Mouse (Mus musculus): ENCODE measurements around the gene Rab5a. TPM values are rescaled to one million over a fixed set of nuclear protein-coding genes. Genes with fewer than 3 reads are reported as not detected.
A peak's percentile ranks its signal among the peaks of the same experiment; 100 is the strongest.

The Rab5a gene
- polyA plus RNA-seq (2015; fragmentation: Nextera tagmentation; extraction: Ambion mirVana) = 99.4 and 101 TPM in 2 replicates

DNA sequence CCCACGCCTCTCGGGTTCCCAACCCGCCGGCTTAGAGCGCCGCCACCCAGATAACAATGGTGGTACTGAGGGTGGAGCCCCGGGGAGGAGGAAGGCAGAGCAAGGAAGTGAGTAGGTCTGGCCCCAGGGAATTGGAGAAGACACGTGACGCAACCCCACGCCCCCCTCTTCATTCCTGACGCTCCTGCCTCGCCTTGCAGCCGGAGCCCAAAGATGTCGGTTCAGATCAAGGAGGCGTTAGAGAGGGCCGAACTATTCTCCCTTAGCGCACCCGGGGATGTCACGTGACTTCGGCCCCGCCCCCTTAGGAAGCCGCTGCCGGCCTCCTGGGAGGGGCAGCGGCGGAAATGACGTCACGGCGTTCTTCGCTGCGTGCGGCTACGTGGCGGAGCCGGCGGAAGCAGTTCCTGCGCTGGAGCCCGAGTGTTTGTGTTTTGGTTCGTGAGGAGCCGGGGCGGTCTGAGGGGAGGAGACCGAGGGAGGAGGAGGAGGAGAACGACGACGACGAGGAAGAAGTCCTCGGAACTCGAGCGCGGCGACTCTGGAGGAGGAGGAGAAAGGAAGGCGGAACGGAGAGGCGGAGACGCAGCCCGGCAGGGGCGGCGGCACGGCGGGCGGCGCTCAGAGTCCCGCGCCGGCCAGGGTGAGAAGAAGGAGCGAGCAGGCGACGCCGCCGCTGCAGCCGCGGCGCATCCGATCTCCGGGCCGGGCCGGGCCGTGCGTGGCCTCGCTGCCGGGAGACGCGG lies at the start of gene Rab5a:
TSS of gene Rab5a (plus strand) at position 377 of the 746 bp plus-strand sequence.
- whole genome bisulfite sequencing = under 1% methylated on average over 74 of the region's 82 CpGs
- peak within 1 kb of the TSS; percentile 93 for H3K4me2 ChIP-seq (ENCODE audit: low read length)
- peak; percentile 98 for ATAC-seq

DNA sequence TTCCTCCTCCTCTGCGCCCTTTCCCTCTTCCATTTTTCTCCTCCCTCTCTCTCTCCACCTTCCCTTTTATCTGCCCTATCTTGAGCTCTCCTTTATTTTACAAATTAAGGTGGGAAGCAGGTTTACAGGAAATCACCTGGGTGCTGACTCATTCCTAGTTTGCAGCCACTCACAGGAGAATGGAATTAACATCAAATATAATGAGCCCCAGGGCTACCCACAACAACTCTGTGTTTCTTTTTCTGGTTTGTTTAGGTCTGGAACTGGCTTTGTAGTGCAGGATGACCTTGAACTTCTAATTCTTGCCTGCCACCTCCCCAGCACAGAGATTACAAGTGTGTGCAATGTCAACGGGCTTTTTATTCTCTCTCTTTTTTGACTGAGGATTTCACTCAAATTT lies 22.9 kb upstream of the Rab5a start:
- Histone ChIP-seq H3K4me2 (ENCODE audit: low read length) (no peak overlapping the region), H3K27ac (ENCODE audit: low read length) (no peak overlapping the region), H3K4me1 (ENCODE audit: control insufficient read depth, insufficient read depth, low read length) (no peaks in the 10 kb centered on the region), H3K4me3 (ENCODE audit: low read depth, low read length) (no peak overlapping the region), H3K9me3 (replicated peaks; ENCODE audit: control insufficient read depth, low read length, poor library complexity, severe bottlenecking) (no peaks in the 10 kb centered on the region), H3K9ac (ENCODE audit: low read depth, low read length) (no peak overlapping the region), H3K27me3 (ENCODE audit: control insufficient read depth, insufficient read depth, low read depth, low read length) (no peaks in the 10 kb centered on the region), H3K36me3 (ENCODE audit: control insufficient read depth, insufficient read depth, low read length) (no peaks in the 10 kb centered on the region)
- 87% methylated on average over 2 of the region's 2 CpGs for WGBS
- no peak for ATAC-seq

More for the DNA sequence above, at the start of gene Rab5a:
- H3K27me3 ChIP-seq (ENCODE audit: control insufficient read depth, insufficient read depth, low read depth, low read length) = no peaks in the 10 kb centered on the region
- H3K9me3 ChIP-seq (replicated peaks; ENCODE audit: control insufficient read depth, low read length, poor library complexity, severe bottlenecking) = no peaks in the 10 kb centered on the region
- H3K4me1 ChIP-seq (ENCODE audit: control insufficient read depth, insufficient read depth, low read length) = peaks cover 26% of the 10 kb centered on the region
- peak within 1 kb of the TSS; percentile 100 for H3K4me3 ChIP-seq (ENCODE audit: low read depth, low read length)
- H3K27ac ChIP-seq (ENCODE audit: low read length) = peak within 1 kb of the TSS; percentile 96
- peak within 1 kb of the TSS; percentile 95 for H3K9ac ChIP-seq (ENCODE audit: low read depth, low read length)
- H3K36me3 ChIP-seq (ENCODE audit: control insufficient read depth, insufficient read depth, low read length) = no peaks in the 10 kb centered on the region

DNA sequence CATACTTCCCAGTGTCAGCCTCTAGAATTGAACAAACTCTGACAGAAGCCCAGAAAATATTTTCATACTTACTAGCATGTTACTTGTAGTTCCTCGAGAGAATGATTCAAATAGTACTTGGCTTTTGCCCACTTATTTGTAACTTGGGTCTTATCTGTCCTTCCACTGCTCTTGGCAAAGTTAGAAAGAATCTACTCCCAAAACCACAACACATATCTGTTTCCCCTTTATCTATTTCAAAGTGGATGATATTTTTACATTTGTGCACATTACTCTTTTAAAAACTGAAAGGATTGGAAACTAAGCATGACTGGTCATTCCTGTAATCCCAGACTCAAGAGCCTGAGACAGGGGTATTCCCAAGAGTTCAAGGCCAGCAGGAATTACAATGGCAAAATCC lies 22.3 kb upstream of the Rab5a start:
- Histone ChIP-seq H3K27me3 (ENCODE audit: control insufficient read depth, insufficient read depth, low read depth, low read length) (no peaks in the 10 kb centered on the region), H3K9ac (ENCODE audit: low read depth, low read length) (no peak overlapping the region), H3K36me3 (ENCODE audit: control insufficient read depth, insufficient read depth, low read length) (no peaks in the 10 kb centered on the region), H3K27ac (ENCODE audit: low read length) (no peak overlapping the region), H3K9me3 (replicated peaks; ENCODE audit: control insufficient read depth, low read length, poor library complexity, severe bottlenecking) (no peaks in the 10 kb centered on the region), H3K4me2 (ENCODE audit: low read length) (no peak overlapping the region), H3K4me1 (ENCODE audit: control insufficient read depth, insufficient read depth, low read length) (no peaks in the 10 kb centered on the region), H3K4me3 (ENCODE audit: low read depth, low read length) (no peak overlapping the region)
- WGBS = 85% methylated on average over 1 of the region's 1 CpGs
- ATAC-seq = no peak

DNA sequence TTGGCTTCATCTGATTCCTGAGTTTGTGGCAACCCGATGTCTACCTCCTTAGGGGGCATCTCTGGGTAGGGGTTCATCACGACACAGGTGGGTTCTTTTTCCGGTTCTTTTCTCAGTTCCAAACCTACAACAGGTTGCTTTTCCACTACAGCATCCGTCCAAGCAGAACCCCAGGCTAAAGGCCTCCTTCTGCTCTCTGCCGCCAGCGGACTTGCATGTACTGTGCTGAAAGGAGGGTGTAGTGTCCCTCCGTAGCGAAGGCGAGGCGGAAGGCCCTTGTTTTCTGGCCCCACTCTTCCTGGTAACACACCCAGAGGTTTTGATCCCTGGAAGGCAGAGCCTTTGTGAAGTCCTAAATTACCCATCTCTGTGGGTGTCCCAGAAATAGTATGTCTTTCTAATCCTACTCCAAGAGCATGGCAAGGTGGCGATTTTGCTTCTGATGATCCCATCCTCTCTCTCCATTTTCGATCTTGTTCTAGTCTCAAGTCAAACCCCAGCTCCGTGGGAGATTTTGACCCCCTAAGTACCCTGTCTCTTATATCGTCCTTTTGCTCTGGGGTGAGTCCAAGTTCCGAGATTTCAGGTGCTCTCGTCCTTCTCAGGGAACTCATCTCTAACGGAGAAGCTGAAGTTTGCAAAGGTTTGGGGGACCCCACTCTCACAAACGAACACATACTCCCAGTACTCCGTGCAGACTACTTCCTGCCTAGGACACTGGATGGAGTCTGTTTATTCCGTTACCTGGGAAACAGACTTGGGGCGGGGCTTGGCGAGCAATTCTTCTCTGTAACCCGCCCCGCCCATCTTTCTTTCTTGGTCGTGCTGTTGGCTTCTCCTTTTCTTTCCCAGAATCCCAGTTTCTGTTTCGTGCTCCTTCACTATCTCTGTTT lies 16.2 kb upstream of the Rab5a start, which contains the start of gene Efhb:
TSS of gene Efhb (minus strand) at position 719 of the 893 bp plus-strand sequence.
- Histone ChIP-seq H3K36me3 (ENCODE audit: control insufficient read depth, insufficient read depth, low read length) (no peaks in the 10 kb centered on the region), H3K9me3 (replicated peaks; ENCODE audit: control insufficient read depth, low read length, poor library complexity, severe bottlenecking) (no peaks in the 10 kb centered on the region), H3K4me1 (ENCODE audit: control insufficient read depth, insufficient read depth, low read length) (peaks cover 9% of the 10 kb centered on the region; the same call in 1 of the 2 replicates), H3K4me2 (ENCODE audit: low read length) (peak within 1 kb of the TSS; percentile 89), H3K27me3 (ENCODE audit: control insufficient read depth, insufficient read depth, low read depth, low read length) (no peaks in the 10 kb centered on the region), H3K27ac (ENCODE audit: low read length) (peak within 1 kb of the TSS; percentile 22; the same call in 1 of the 2 replicates), H3K4me3 (ENCODE audit: low read depth, low read length) (peak within 1 kb of the TSS; percentile 47), H3K9ac (ENCODE audit: low read depth, low read length) (peak within 1 kb of the TSS; percentile 59)
- ATAC-seq = peak; percentile 97
- 16% methylated on average over 26 of the region's 26 CpGs for WGBS

DNA sequence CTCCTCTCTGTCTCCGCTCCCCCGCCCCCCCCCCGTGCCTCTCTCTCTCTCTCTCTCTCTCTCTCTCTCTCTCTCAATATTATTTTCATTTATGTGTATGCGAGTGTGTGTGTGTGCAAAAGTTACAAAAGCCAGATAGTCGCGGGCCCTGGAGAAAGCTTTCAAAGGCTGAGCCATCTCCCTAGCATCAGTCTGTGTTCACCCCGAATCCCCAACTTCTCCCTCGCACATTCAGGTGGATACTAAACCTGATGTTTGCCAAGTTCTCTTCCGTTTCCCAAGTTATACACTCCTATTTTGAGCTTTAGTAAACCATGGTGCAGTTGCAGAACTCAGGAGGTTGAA lies 15.6 kb upstream of the Rab5a start:
- H3K9me3 ChIP-seq (replicated peaks; ENCODE audit: control insufficient read depth, low read length, poor library complexity, severe bottlenecking) = no peaks in the 10 kb centered on the region
- ATAC-seq = peak; percentile 59; the same call in 1 of the 2 replicates

DNA sequence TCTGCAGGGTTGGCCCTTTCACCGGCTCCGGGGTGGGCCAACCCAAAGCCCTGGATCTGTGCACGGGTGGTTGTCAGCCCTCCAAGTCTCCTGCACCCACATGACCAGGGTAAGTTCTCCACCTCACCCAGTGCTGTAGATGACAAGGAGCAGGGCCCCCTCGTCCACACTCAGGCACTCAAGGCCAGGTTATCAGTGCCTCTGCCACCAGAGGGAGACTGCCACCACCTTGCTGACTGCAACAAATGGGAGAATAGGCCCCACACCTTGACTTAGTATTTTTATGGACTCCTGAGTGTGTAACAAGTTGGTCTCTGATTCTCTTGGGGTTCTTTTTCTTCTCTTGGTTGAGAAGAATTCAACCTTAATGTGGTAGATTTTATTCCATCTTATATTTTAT lies 13.5 kb upstream of the Rab5a start:
- H3K27ac ChIP-seq (ENCODE audit: low read length) = no peak overlapping the region
- no peak overlapping the region for H3K4me2 ChIP-seq (ENCODE audit: low read length)
- no peak overlapping the region for H3K9ac ChIP-seq (ENCODE audit: low read depth, low read length)
- peaks cover 9% of the 10 kb centered on the region; the same call in 1 of the 2 replicates for H3K4me1 ChIP-seq (ENCODE audit: control insufficient read depth, insufficient read depth, low read length)
- no peaks in the 10 kb centered on the region for H3K27me3 ChIP-seq (ENCODE audit: control insufficient read depth, insufficient read depth, low read depth, low read length)
- no peak overlapping the region for H3K4me3 ChIP-seq (ENCODE audit: low read depth, low read length)
- H3K9me3 ChIP-seq (replicated peaks; ENCODE audit: control insufficient read depth, low read length, poor library complexity, severe bottlenecking) = no peaks in the 10 kb centered on the region
- H3K36me3 ChIP-seq (ENCODE audit: control insufficient read depth, insufficient read depth, low read length) = no peaks in the 10 kb centered on the region
- ATAC-seq = no peak
- WGBS = 62% methylated on average over 4 of the region's 4 CpGs

More for the DNA sequence above, 15.6 kb upstream of the Rab5a start:
- H3K27ac ChIP-seq (ENCODE audit: low read length) = peak overlapping the region; percentile 22; the same call in 1 of the 2 replicates
- peak overlapping the region; percentile 59 for H3K9ac ChIP-seq (ENCODE audit: low read depth, low read length)
- H3K4me1 ChIP-seq (ENCODE audit: control insufficient read depth, insufficient read depth, low read length) = peaks cover 9% of the 10 kb centered on the region; the same call in 1 of the 2 replicates
- no peaks in the 10 kb centered on the region for H3K27me3 ChIP-seq (ENCODE audit: control insufficient read depth, insufficient read depth, low read depth, low read length)
- WGBS = 21% methylated on average over 7 of the region's 9 CpGs
- H3K36me3 ChIP-seq (ENCODE audit: control insufficient read depth, insufficient read depth, low read length) = no peaks in the 10 kb centered on the region
- peak overlapping the region; percentile 89 for H3K4me2 ChIP-seq (ENCODE audit: low read length)
- H3K4me3 ChIP-seq (ENCODE audit: low read depth, low read length) = peak overlapping the region; percentile 47

DNA sequence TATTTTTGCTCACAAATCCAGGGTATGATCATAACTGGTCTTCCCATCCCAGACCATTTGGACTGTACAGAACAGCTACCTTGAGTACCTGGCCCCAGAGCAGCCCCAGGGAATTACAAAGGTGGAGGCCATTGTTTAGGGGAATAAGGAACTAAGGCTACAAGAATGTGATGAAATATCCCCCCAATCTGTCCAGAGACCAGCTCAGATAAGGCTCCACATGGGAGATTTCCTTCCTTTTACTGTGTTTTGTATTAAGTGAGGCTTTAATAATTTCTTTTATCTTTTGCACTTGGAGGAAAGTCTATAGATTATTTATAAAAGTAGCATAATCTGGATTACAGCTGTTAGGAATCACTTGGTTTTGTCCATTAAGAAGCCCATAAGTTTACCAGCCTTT lies 10.3 kb upstream of the Rab5a start:
- no peak for ATAC-seq
- no peak overlapping the region for H3K27ac ChIP-seq (ENCODE audit: low read length)
- H3K9me3 ChIP-seq (replicated peaks; ENCODE audit: control insufficient read depth, low read length, poor library complexity, severe bottlenecking) = no peaks in the 10 kb centered on the region
- H3K4me2 ChIP-seq (ENCODE audit: low read length) = no peak overlapping the region
- H3K9ac ChIP-seq (ENCODE audit: low read depth, low read length) = no peak overlapping the region
- no peaks in the 10 kb centered on the region for H3K27me3 ChIP-seq (ENCODE audit: control insufficient read depth, insufficient read depth, low read depth, low read length)
- no peaks in the 10 kb centered on the region for H3K36me3 ChIP-seq (ENCODE audit: control insufficient read depth, insufficient read depth, low read length)
- peaks cover 2% of the 10 kb centered on the region; the same call in 1 of the 2 replicates for H3K4me1 ChIP-seq (ENCODE audit: control insufficient read depth, insufficient read depth, low read length)
- no peak overlapping the region for H3K4me3 ChIP-seq (ENCODE audit: low read depth, low read length)

DNA sequence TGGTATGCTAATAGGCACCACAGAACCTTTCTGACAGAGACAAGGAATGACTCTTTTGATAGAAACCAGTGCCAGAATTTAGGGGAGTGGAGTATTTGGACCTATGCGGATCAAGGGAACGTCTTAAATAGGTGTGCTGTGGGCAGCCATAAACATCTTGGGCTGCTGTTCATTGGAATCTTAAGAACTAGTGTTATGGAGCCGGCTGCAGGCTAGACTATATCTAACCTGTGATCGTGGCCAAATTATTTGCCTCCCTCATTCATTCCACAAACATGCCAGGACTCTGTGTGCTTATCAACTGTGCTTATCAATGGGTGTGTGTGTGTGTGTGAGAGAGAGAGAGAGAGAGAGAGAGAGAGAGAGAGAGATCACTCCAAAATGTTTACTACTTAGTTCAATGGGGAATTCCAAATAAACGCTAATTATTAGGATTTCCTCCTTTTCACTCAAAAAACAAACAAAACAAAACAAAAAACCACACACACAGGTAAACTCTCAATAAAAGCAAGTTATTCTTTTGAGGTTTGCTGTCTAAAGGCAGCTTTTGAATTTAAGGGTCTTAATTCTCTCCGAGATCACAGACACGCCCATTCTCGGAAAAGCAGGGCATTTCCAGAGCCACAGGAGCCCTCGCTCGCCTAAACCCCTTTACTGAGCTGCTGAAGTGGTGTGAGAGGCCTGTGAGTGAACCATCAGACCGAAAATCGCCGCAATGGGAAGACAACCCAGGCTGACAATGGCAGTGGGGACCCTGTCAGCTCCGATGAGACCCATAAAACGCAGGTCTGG lies 772 bp upstream of the Rab5a start:
- Histone ChIP-seq H3K27me3 (ENCODE audit: control insufficient read depth, insufficient read depth, low read depth, low read length) (no peaks in the 10 kb centered on the region), H3K4me1 (ENCODE audit: control insufficient read depth, insufficient read depth, low read length) (peaks cover 26% of the 10 kb centered on the region), H3K4me3 (ENCODE audit: low read depth, low read length) (peak overlapping the region; percentile 100), H3K27ac (ENCODE audit: low read length) (peak overlapping the region; percentile 96), H3K9me3 (replicated peaks; ENCODE audit: control insufficient read depth, low read length, poor library complexity, severe bottlenecking) (no peaks in the 10 kb centered on the region), H3K9ac (ENCODE audit: low read depth, low read length) (peak overlapping the region; percentile 75), H3K36me3 (ENCODE audit: control insufficient read depth, insufficient read depth, low read length) (no peaks in the 10 kb centered on the region), H3K4me2 (ENCODE audit: low read length) (peak overlapping the region; percentile 69)
- 7% methylated on average over 15 of the region's 15 CpGs for WGBS
- ATAC-seq = peak; percentile 14
